Comparison of ENCODE assay signal across 26 mouse cellular contexts in the genomic region with DNA sequence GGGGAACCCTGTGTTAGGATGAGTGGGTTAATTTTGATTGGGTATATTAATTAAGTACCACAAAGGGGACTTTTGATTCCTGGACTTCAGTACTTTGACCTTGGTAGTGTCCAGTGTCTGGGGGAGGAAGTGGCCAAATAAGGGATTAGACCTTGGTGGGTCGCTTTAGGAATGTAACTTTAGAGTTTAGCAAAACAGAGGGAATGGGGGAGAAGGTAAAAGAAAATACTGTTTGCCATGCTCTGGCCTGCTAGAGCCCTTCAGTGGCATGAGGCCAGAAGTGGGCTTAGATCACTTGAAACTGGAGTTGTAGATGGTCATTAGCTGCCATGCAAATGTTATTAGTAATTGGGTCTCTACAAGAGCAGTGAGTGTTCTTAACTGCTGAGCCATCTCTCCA. TPM values are rescaled to one million over a fixed set of nuclear protein-coding genes. Genes with fewer than 3 reads are reported as not detected.
A peak's percentile ranks its signal among the peaks of the same experiment; 100 is the strongest.
DNase-seq lines count a peak whose midpoint lies in the region; ATAC-seq and TF ChIP-seq lines count a peak whose summit lies in the region.
"Had no signal": no experiment of that assay in that cellular context is flagged by ENCODE, and none has a peak within 500 bp of the region (broad histone marks: within the 10 kb centered on the region; RNA-seq: fewer than 3 reads in every experiment).

No protein-coding gene starts in this region.

- TF ChIP-seq CTCF in kidney, postnatal 0 days (IDR thresholded peaks at IDR 0.05; ENCODE audit: low read depth) = no peak

- H3K4me2 ChIP-seq in intestine, embryonic 14.5 days (ENCODE audit: low read length) = no peak overlapping the region
- no peak overlapping the region for H3K4me2 ChIP-seq in intestine, embryonic 16.5 days (ENCODE audit: low read depth, low read length)
- H3K4me2 ChIP-seq in kidney, embryonic 14.5 days (replicated peaks; ENCODE audit: low read depth, low read length) = no peak overlapping the region
- H3K4me2 ChIP-seq in kidney, postnatal 0 days (ENCODE audit: low read length) = no peak overlapping the region
- H3K4me2 ChIP-seq: forebrain, embryonic 13.5 days; heart, embryonic 13.5 days; hindbrain, embryonic 14.5 days had no signal

- no peaks in the 10 kb centered on the region for H3K4me1 ChIP-seq in intestine, embryonic 14.5 days (replicated peaks; ENCODE audit: control insufficient read depth, insufficient read depth, low read length)
- no peaks in the 10 kb centered on the region for H3K4me1 ChIP-seq in intestine, embryonic 16.5 days (ENCODE audit: control insufficient read depth, insufficient read depth, low read length)
- no peaks in the 10 kb centered on the region for H3K4me1 ChIP-seq in kidney, embryonic 14.5 days (ENCODE audit: control insufficient read depth, insufficient read depth, low read length)
- H3K4me1 ChIP-seq in kidney, postnatal 0 days (replicated peaks; ENCODE audit: insufficient read depth, low read length) = no peaks in the 10 kb centered on the region
- H3K4me1 ChIP-seq: forebrain, embryonic 13.5 days; heart, embryonic 10.5 days; heart, embryonic 13.5 days had no signal

- no peak overlapping the region for H3K27ac ChIP-seq in intestine, embryonic 14.5 days (ENCODE audit: low read depth)
- H3K27ac ChIP-seq in intestine, embryonic 16.5 days (ENCODE audit: low read length) = no peak overlapping the region
- H3K27ac ChIP-seq in kidney, embryonic 14.5 days (ENCODE audit: low read depth, low read length) = no peak overlapping the region
- H3K27ac ChIP-seq in kidney, postnatal 0 days = no peak overlapping the region
- H3K27ac ChIP-seq: forebrain, embryonic 10.5 days; forebrain, embryonic 13.5 days; heart, adult 2 months; heart, embryonic 10.5 days; heart, embryonic 13.5 days; hindbrain, embryonic 14.5 days had no signal

- H3K4me3 ChIP-seq in intestine, embryonic 14.5 days (ENCODE audit: low read depth, low read length) = no peak overlapping the region
- H3K4me3 ChIP-seq in intestine, embryonic 16.5 days (ENCODE audit: low read length) = no peak overlapping the region
- no peak overlapping the region for H3K4me3 ChIP-seq in kidney, embryonic 14.5 days (ENCODE audit: low read length)
- no peak overlapping the region for H3K4me3 ChIP-seq in kidney, postnatal 0 days (replicated peaks; ENCODE audit: low read depth, low read length)
- H3K4me3 ChIP-seq: forebrain, embryonic 10.5 days; forebrain, embryonic 13.5 days; heart, adult 2 months; heart, embryonic 10.5 days; heart, embryonic 13.5 days had no signal

- H3K9me3 ChIP-seq in intestine, embryonic 14.5 days (ENCODE audit: control insufficient read depth, low read length) = no peaks in the 10 kb centered on the region
- no peaks in the 10 kb centered on the region for H3K9me3 ChIP-seq in intestine, embryonic 16.5 days (ENCODE audit: control insufficient read depth, low read length)
- H3K9me3 ChIP-seq in kidney, embryonic 14.5 days (ENCODE audit: control insufficient read depth, low read length) = no peaks in the 10 kb centered on the region
- H3K9me3 ChIP-seq in kidney, postnatal 0 days (replicated peaks; ENCODE audit: low read length) = no peaks in the 10 kb centered on the region
- H3K9me3 ChIP-seq: forebrain, embryonic 10.5 days; forebrain, embryonic 13.5 days; G1E; heart, embryonic 10.5 days; heart, embryonic 13.5 days had no signal

- no peak for ATAC-seq in intestine, embryonic 14.5 days (replicated peaks; ENCODE audit: low FRiP score, low TSS enrichment, low read depth)
- no peak for ATAC-seq in intestine, embryonic 16.5 days
- ATAC-seq in kidney, embryonic 14.5 days (ENCODE audit: low FRiP score, low TSS enrichment) = peak; percentile 83; the same call in 1 of the 2 replicates
- ATAC-seq in kidney, postnatal 0 days (replicated peaks; ENCODE audit: low FRiP score, low read depth) = no peak; the same call in 1 of the 2 replicates
- ATAC-seq: forebrain, embryonic 13.5 days; forebrain, embryonic 16.5 days had no signal

- H3K36me3 ChIP-seq in intestine, embryonic 14.5 days (ENCODE audit: control insufficient read depth, insufficient read depth, low read length) = 0 out of 2 replicates have a peak, but pooled peaks cover 8% of the 10 kb centered on the region
- no peaks in the 10 kb centered on the region for H3K36me3 ChIP-seq in intestine, embryonic 16.5 days (ENCODE audit: control insufficient read depth, insufficient read depth, low read length)
- H3K36me3 ChIP-seq in kidney, embryonic 14.5 days (ENCODE audit: control insufficient read depth, insufficient read depth, low read length) = peaks cover 2% of the 10 kb centered on the region; the same call in 1 of the 2 replicates
- H3K36me3 ChIP-seq in kidney, postnatal 0 days (ENCODE audit: insufficient read depth, low read length) = no peaks in the 10 kb centered on the region
- H3K36me3 ChIP-seq: heart, embryonic 13.5 days had no signal

- no peaks in the 10 kb centered on the region for H3K27me3 ChIP-seq in intestine, embryonic 14.5 days (replicated peaks; ENCODE audit: control insufficient read depth, insufficient read depth, low read length)
- H3K27me3 ChIP-seq in intestine, embryonic 16.5 days (replicated peaks; ENCODE audit: control insufficient read depth, insufficient read depth, low read length) = no peaks in the 10 kb centered on the region
- no peaks in the 10 kb centered on the region for H3K27me3 ChIP-seq in kidney, embryonic 14.5 days (ENCODE audit: control insufficient read depth, insufficient read depth, low read length)
- no peaks in the 10 kb centered on the region for H3K27me3 ChIP-seq in kidney, postnatal 0 days (ENCODE audit: insufficient read depth, low read length)
- H3K27me3 ChIP-seq: CH12.LX; forebrain, embryonic 13.5 days; heart, embryonic 13.5 days had no signal

- WGBS in intestine, embryonic 14.5 days = 88% methylated on average over 1 of the region's 1 CpGs
- 80% methylated on average over 1 of the region's 1 CpGs for WGBS in intestine, embryonic 16.5 days
- WGBS in kidney, embryonic 14.5 days = 17% methylated on average over 1 of the region's 1 CpGs
- WGBS in kidney, postnatal 0 days = 37% methylated on average over 1 of the region's 1 CpGs

- DNase-seq in intestine, embryonic 14.5 days (ENCODE audit: low spot score) = peak; percentile 3
- DNase-seq in kidney, postnatal 25 days = no peak
- peak; percentile 87 for DNase-seq in kidney, postnatal 0 days (ENCODE audit: low spot score)
- DNase-seq in kidney, adult 18-20 months = no peak
- no peak for DNase-seq in MN1 (ENCODE audit: low spot score)
- DNase-seq: adrenal gland, postnatal 10 days; adrenal gland, postnatal 36 days; B cell, adult 2 months; cerebellum, adult 18-20 months; cerebellum, adult 9-10 months; cerebellum, postnatal 14 days; gastrocnemius, postnatal 10 days; gastrocnemius, postnatal 36 days; heart, adult 2 months; heart, postnatal 14 days; heart, postnatal 4 days had no signal

- no peak overlapping the region for H3K9ac ChIP-seq in intestine, embryonic 14.5 days (ENCODE audit: low read length)
- H3K9ac ChIP-seq in intestine, embryonic 16.5 days (ENCODE audit: low read depth, low read length) = no peak overlapping the region
- no peak overlapping the region for H3K9ac ChIP-seq in kidney, embryonic 14.5 days (ENCODE audit: low read depth, low read length)
- H3K9ac ChIP-seq in kidney, postnatal 0 days (ENCODE audit: low read depth, low read length) = no peak overlapping the region
- H3K9ac ChIP-seq: forebrain, embryonic 13.5 days; heart, embryonic 13.5 days; hindbrain, embryonic 14.5 days had no signal

RNA-seq across cellular contexts. Expression of a gene that starts 45.8 kb away (rescaled TPM):
- 33.7 and 33.8 TPM in 2 replicates for polyA plus RNA-seq in intestine, embryonic 14.5 days (2014; fragmentation: Nextera tagmentation; extraction: Ambion mirVana)
- polyA plus RNA-seq in intestine, embryonic 16.5 days (2015; fragmentation: Nextera tagmentation; extraction: Ambion mirVana) = 12.0 and 12.6 TPM in 2 replicates
- polyA plus RNA-seq in kidney, embryonic 14.5 days (2014; fragmentation: Nextera tagmentation; extraction: Ambion mirVana) = 21.6 and 36.5 TPM in 2 replicates
- 22.0 and 23.8 TPM in 2 replicates for polyA plus RNA-seq in kidney, postnatal 0 days (2015; fragmentation: Nextera tagmentation; extraction: Ambion mirVana)

Comparison
In these comparisons a context has a peak if more than half of its experiments do, and no peak if none do; other contexts are left out.
1. DNase-seq: peak in intestine, embryonic 14.5 days (single experiment) and kidney, postnatal 0 days (single experiment); none in kidney, postnatal 25 days (0 of 2), kidney, adult 18-20 months (single experiment) and MN1 (single experiment).